Mouse (Mus musculus) left cerebral cortex, postnatal 10 days (tissue): ENCODE measurements around the gene Olfr504. TPM values are rescaled to one million over a fixed set of nuclear protein-coding genes. Genes with fewer than 3 reads are reported as not detected.
"Not testable (repeated sequence)": the region's sequence is repeated elsewhere in the genome, so short reads cannot be mapped to it uniquely, and the experiment has no call there.

Experiments used
- DNase-seq, 2 experiments: peaks; one replicate each; pipeline ENCODE4 v3.0.0; 2021 to 2022; ENCODE audit warnings: low spot score in 2 of 2, mixed read lengths in 1 of 2; ENCODE audit errors: extremely low spot score in 1 of 2
- intact Hi-C: fragments of 180-260 bp; cut with DNase I; formaldehyde crosslinking; loops from one replicate; pipeline ENCODE4 v1.15.1; 2025
- total RNA-seq, 2 experiments: library from RNA; stranded (reverse); gene quantifications; 2 replicates each; pipeline ENCODE4 v1.2.3; 2021

Olfr504 gene
- not detected for total RNA-seq

- DNase-seq, result no peak
- intact Hi-C loops, result no loop called here
Measured at GRCm38 (mm10) chr7:108565693-108566092, at the start of gene Olfr504. Gene Olfr504 (minus strand): TSS chr7:108565793.

- intact Hi-C loops, result no loop called here
Measured at GRCm38 (mm10) chr7:108614110-108614509, 48.5 kb upstream of the Olfr504 start.

GRCm38 (mm10) chr7:108610487-108610886, 44.9 kb upstream of the Olfr504 start, which contains the start of gene Olfr506:
Gene Olfr506 (plus strand): TSS chr7:108610787.
- no peak for DNase-seq
- intact Hi-C loops, result no loop called here

More at GRCm38 (mm10) chr7:108614110-108614509, 48.5 kb upstream of the Olfr504 start:
- no peak for DNase-seq

GRCm38 (mm10) chr7:108601916-108602315, 36.3 kb upstream of the Olfr504 start:
- DNase-seq, result not testable (repeated sequence)

GRCm38 (mm10) chr7:108589797-108590196, 24.2 kb upstream of the Olfr504 start:
- DNase-seq, result no peak
- intact Hi-C loops, result no loop called here

More at GRCm38 (mm10) chr7:108601916-108602315, 36.3 kb upstream of the Olfr504 start:
- intact Hi-C loops, result not testable (repeated sequence)

- intact Hi-C loops, DNase-seq: not testable (repeated sequence)
Measured at GRCm38 (mm10) chr7:108544227-108544626, 21.4 kb downstream of the Olfr504 start, which contains the start of gene Olfr503. Gene Olfr503 (plus strand): TSS chr7:108544527.

GRCm38 (mm10) chr7:108542416-108542815, 23.2 kb downstream of the Olfr504 start:
- no peak for DNase-seq
- intact Hi-C loops, result no loop called here

GRCm38 (mm10) chr7:108524965-108525364, 40.6 kb downstream of the Olfr504 start, which contains the start of gene Olfr502:
Gene Olfr502 (minus strand): TSS chr7:108525065.
- no peak for DNase-seq
- intact Hi-C loops, result no loop called here

Other genes starting within 250 kb of the Olfr504 start
- not detected for gene Olfr492, start 242.1 kb downstream of the Olfr504 start, total RNA-seq
- not detected for gene Olfr493, start 218.8 kb downstream of the Olfr504 start, total RNA-seq
- not detected for gene Olfr494, start 200.5 kb downstream of the Olfr504 start, total RNA-seq
- gene Olfr495, start 172.6 kb downstream of the Olfr504 start, total RNA-seq, result not detected
- not detected for gene Olfr497, start 145.4 kb downstream of the Olfr504 start, total RNA-seq
- not detected for gene Olfr498, start 100.5 kb downstream of the Olfr504 start, total RNA-seq
- not detected for gene Olfr502, start 40.7 kb downstream of the Olfr504 start, total RNA-seq
- gene Olfr503, start 21.3 kb downstream of the Olfr504 start, total RNA-seq, result not detected
- not detected for gene Olfr506, start 45.0 kb upstream of the Olfr504 start, total RNA-seq
- gene Olfr507, start 56.0 kb upstream of the Olfr504 start, total RNA-seq, result not detected
- not detected for gene Olfr508, start 64.2 kb upstream of the Olfr504 start, total RNA-seq
- not detected for gene Olfr509, start 86.1 kb upstream of the Olfr504 start, total RNA-seq
- gene Olfr510, start 100.6 kb upstream of the Olfr504 start, total RNA-seq, result not detected
- not detected for gene Olfr512, start 147.5 kb upstream of the Olfr504 start, total RNA-seq
- not detected for gene Olfr513, start 185.2 kb upstream of the Olfr504 start, total RNA-seq